Mouse (Mus musculus) limb, embryonic 14.5 days (tissue): ENCODE data around the gene Jtb. TPM values are rescaled to one million over a fixed set of nuclear protein-coding genes. Genes with fewer than 3 reads are reported as not detected.

ENCODE experiments used
- ATAC-seq: fragments of 200-750 bp; cut with Nextera tagmentation; 2 replicates; pipeline ENCODE4 v1.8.0; 2017; ENCODE audit warnings: low read depth, moderate number of reproducible peaks, moderate TSS enrichment; ENCODE audit not compliant: low FRiP score
- DNase-seq: peaks from one replicate; pipeline ENCODE4 v3.0.0-alpha.2; 2015; ENCODE audit warnings: low spot score
- H3K27ac ChIP-seq: fragments of 300-500 bp; sonication (generic); replicated peaks from 2 replicates; pipeline ENCODE4 v1.5.1; 2014; ENCODE audit warnings: low read depth, mild to moderate bottlenecking, low read length, moderate library complexity, mixed read lengths
- H3K27me3 ChIP-seq: fragments of 300-500 bp; sonication (generic); 2 replicates; pipeline ENCODE4 v1.6.1; 2014; ENCODE audit warnings: low read length, mixed read lengths; ENCODE audit not compliant: control insufficient read depth, insufficient read depth
- H3K36me3 ChIP-seq: fragments of 300-500 bp; sonication (generic); 2 replicates; pipeline ENCODE4 v1.6.1; 2014; ENCODE audit warnings: mild to moderate bottlenecking, low read length, moderate library complexity, mixed read lengths; ENCODE audit not compliant: control insufficient read depth, insufficient read depth
- H3K4me1 ChIP-seq: fragments of 300-500 bp; sonication (generic); 2 replicates; pipeline ENCODE4 v1.6.1; 2014; ENCODE audit warnings: antibody characterized with exemption, low read length, mixed read lengths; ENCODE audit not compliant: control insufficient read depth, insufficient read depth
- H3K4me2 ChIP-seq: fragments of 300-500 bp; sonication (generic); replicated peaks from 2 replicates; pipeline ENCODE4 v1.6.1; 2014; ENCODE audit warnings: low read depth, mild to moderate bottlenecking, low read length, moderate library complexity; ENCODE audit not compliant: severe bottlenecking
- H3K4me3 ChIP-seq: fragments of 300-500 bp; sonication (generic); replicated peaks from 2 replicates; pipeline ENCODE4 v1.5.1; 2014; ENCODE audit warnings: low read length
- H3K9ac ChIP-seq: fragments of 300-500 bp; sonication (generic); 2 replicates; pipeline ENCODE4 v1.6.1; 2014; ENCODE audit warnings: mild to moderate bottlenecking, low read depth, low read length, moderate library complexity; ENCODE audit not compliant: severe bottlenecking
- H3K9me3 ChIP-seq: fragments of 300-500 bp; sonication (generic); 2 replicates; pipeline ENCODE4 v1.6.1; 2016; ENCODE audit warnings: low read length; ENCODE audit not compliant: control insufficient read depth
- POLR2A ChIP-seq: fragments of 200-500 bp; IDR thresholded peaks from 2 replicates; pipeline ENCODE4 v1.8.0; 2012; ENCODE audit warnings: inconsistent platforms, mild to moderate bottlenecking, moderate library complexity, borderline replicate concordance; ENCODE audit not compliant: insufficient read depth, insufficient read length; ENCODE audit errors: extremely low read depth
- WGBS: fragments of 180-500 bp; shearing (Covaris S2); extraction: QIAGEN DNeasy Blood & Tissue Kit; methylation state at CpG from one replicate; pipeline ENCODE4 v1.1.7; 2014; 5-methylcytosine and 5-hydroxymethylcytosine counted together
- polyA plus RNA-seq, 2 experiments: library from polyadenylated mRNA; depleted of rRNA in 1 of 2; stranded (reverse) in 1 of 2; unstranded in 1 of 2; fragments of >200 nt; fragmentation: Nextera tagmentation in 1 of 2; extraction: Ambion mirVana in 1 of 2; gene quantifications; 2 replicates each; pipeline versions ENCODE4 v1.2.1 to v1.2.3; 2012 to 2014

The Jtb gene
- polyA plus RNA-seq, 2 experiments: 74.2 to 130 TPM

- peaks cover 43% of the 10 kb centered on the region for H3K36me3 ChIP-seq
- WGBS: 2% methylated on average over 36 of the region's 40 CpGs
Measured at GRCm38 (mm10) chr3:90253653-90254418, 22.4 kb downstream of the Jtb start, which contains the start of gene Crtc2. Crtc2 (plus strand) TSS chr3:90254163.

DNA sequence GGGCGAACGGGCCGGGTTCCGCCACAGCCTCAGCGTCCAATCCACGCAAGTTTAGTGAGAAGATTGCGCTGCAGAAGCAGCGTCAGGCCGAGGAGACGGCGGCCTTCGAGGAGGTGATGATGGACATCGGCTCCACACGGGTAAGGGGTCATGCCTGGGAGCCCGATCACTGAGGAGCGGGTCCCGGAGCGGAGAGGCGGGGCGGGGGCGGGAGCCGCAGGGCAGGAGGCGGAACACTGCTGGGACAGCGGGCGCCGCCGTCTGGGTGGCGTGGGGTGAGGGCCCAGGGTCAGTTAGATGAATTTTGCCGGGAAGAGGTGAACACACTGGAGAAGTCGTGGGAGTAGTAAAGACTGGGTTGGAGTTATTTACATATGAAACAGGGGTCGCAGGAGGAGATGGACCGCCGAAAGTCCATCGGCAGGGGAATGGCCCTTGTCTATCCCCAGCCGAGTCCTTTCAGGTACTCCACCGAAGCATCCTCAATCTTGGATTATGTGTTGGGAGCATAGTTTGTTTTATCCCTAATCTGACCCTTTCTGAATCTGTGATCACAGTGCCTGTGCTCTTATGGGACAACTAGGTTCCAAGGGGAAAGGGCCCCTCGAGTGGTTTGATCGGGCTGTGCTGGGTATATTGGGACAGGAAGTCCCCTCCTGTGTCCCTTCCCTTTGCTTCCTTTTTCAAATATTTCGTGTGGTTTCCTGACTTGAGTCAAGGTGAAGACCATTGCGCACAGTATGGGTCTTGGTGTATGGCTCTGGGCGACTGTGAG lies 23.2 kb downstream of the Jtb start:
- DNase-seq (no peak), ATAC-seq (peak; percentile 53)
- H3K4me1 ChIP-seq: peaks cover 7% of the 10 kb centered on the region
- WGBS: 1% methylated on average over 40 of the region's 41 CpGs
- peak overlapping the region; percentile 83 for H3K9ac ChIP-seq
- H3K27ac ChIP-seq: peak overlapping the region; percentile 79
- H3K9me3 ChIP-seq: no peaks in the 10 kb centered on the region
- peak overlapping the region; percentile 76 for H3K4me2 ChIP-seq
- H3K27me3 ChIP-seq: no peaks in the 10 kb centered on the region
- H3K4me3 ChIP-seq: peak overlapping the region; percentile 65
- peaks cover 47% of the 10 kb centered on the region for H3K36me3 ChIP-seq
- TF ChIP-seq POLR2A: no peak

More at GRCm38 (mm10) chr3:90253653-90254418, 22.4 kb downstream of the Jtb start, which contains the start of gene Crtc2:
- Histone ChIP-seq H3K4me2 (peak within 1 kb of the TSS; percentile 76), H3K27me3 (no peaks in the 10 kb centered on the region), H3K9me3 (no peaks in the 10 kb centered on the region), H3K27ac (peak within 1 kb of the TSS; percentile 79), H3K4me3 (peak within 1 kb of the TSS; percentile 65), H3K9ac (peak within 1 kb of the TSS; percentile 83), H3K4me1 (peaks cover 9% of the 10 kb centered on the region)
- 0 out of 2 replicates have a peak, but pooled peaks have one; percentile 56 for TF ChIP-seq POLR2A
- peak; percentile 95 for DNase-seq
- peak; percentile 97 for ATAC-seq

DNA sequence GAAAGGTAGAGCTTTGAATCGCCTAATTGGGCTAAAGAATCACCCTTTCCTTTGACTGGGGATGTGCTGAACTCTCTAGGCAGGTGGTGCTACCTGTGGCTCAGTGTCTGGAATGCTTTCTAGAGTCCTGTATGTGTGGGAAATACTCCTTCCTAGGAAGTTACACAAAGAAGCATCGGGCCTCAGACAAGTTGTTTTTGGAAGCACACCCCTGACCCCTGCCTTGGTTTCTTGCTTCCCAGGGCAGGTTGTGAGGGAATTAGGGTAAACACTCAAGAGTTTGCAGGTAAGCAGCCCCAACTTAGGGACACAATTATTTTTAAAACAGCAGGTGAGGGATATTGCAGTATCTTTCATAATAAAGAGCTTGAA lies 23.8 kb downstream of the Jtb start:
- H3K4me3 ChIP-seq: peak overlapping the region; percentile 65
- H3K27ac ChIP-seq: no peak overlapping the region
- peak overlapping the region; percentile 76 for H3K4me2 ChIP-seq
- H3K9ac ChIP-seq: peak overlapping the region; percentile 83
- H3K9me3 ChIP-seq: no peaks in the 10 kb centered on the region
- DNase-seq (no peak), ATAC-seq (no peak)
- H3K36me3 ChIP-seq: peaks cover 50% of the 10 kb centered on the region
- no peak for TF ChIP-seq POLR2A
- H3K27me3 ChIP-seq: no peaks in the 10 kb centered on the region
- WGBS: 27% methylated on average over 2 of the region's 2 CpGs
- H3K4me1 ChIP-seq: peaks cover 7% of the 10 kb centered on the region

DNA sequence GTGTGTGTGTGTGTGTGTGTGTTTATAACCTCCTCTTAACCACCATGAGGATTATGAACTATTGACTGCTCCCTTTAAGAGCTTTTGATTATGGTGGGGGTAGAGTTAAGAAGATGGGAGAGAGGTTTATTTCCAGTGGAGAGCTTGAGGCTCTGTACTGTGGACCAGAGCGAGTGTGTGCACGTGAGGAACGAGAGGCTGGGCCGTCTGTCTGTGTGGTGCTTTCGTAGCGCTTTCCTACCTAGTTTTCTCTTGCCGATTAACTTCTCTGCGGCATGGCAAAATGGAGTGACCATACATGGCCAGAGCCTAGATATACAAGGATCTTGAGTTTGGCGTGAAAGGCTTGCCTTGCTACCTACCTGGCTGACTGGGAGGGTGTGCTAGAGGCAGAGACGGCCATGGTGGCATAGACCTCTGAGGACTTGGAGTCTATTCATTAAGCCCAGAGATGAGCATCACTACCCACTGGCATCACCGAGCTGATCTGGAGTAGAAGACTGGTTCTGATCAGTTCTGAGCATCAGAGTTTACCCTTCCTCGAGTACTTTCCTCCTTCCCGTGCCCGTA lies 24.5 kb downstream of the Jtb start:
- no peak for DNase-seq
- Histone ChIP-seq H3K27me3 (no peaks in the 10 kb centered on the region), H3K4me3 (no peak overlapping the region), H3K27ac (no peak overlapping the region), H3K9me3 (no peaks in the 10 kb centered on the region), H3K36me3 (peaks cover 50% of the 10 kb centered on the region), H3K4me2 (peak overlapping the region; percentile 76; the same call in 1 of the 2 replicates), H3K4me1 (peaks cover 7% of the 10 kb centered on the region), H3K9ac (no peak overlapping the region)
- WGBS: 88% methylated on average over 14 of the region's 14 CpGs
- no peak for TF ChIP-seq POLR2A
- no peak for ATAC-seq
